Mouse (Mus musculus) neural tube, embryonic 13.5 days (tissue): ENCODE results near the gene Vangl1. TPM values are rescaled to one million over a fixed set of nuclear protein-coding genes. Genes with fewer than 3 reads are reported as not detected.

Source experiments
- ATAC-seq: fragments of 200-750 bp; cut with Nextera tagmentation; 2 replicates; pipeline ENCODE4 v1.8.0; 2017; ENCODE audit warnings: low read depth, mild to moderate bottlenecking, moderate TSS enrichment, moderate library complexity
- H3K27ac ChIP-seq: fragments of 300-500 bp; sonication (generic); replicated peaks from 2 replicates; pipeline ENCODE4 v1.5.1; 2015; ENCODE audit warnings: moderate library complexity, mild to moderate bottlenecking, inconsistent platforms
- H3K27me3 ChIP-seq: fragments of 300-500 bp; sonication (generic); 2 replicates; pipeline ENCODE4 v1.6.1; 2015; ENCODE audit warnings: mild to moderate bottlenecking, inconsistent platforms
- H3K36me3 ChIP-seq: fragments of 300-500 bp; sonication (generic); 2 replicates; pipeline ENCODE4 v1.6.1; 2015; ENCODE audit warnings: mild to moderate bottlenecking, inconsistent platforms
- H3K4me1 ChIP-seq: fragments of 300-500 bp; sonication (generic); replicated peaks from 2 replicates; pipeline ENCODE4 v1.6.1; 2015; ENCODE audit warnings: inconsistent platforms
- H3K4me2 ChIP-seq: fragments of 300-500 bp; sonication (generic); 2 replicates; pipeline ENCODE4 v1.6.1; 2015; ENCODE audit warnings: inconsistent platforms, mild to moderate bottlenecking, moderate library complexity
- H3K4me3 ChIP-seq: fragments of 300-500 bp; sonication (generic); 2 replicates; pipeline ENCODE4 v1.5.1; 2015; ENCODE audit warnings: mild to moderate bottlenecking, inconsistent platforms
- H3K9ac ChIP-seq: fragments of 300-500 bp; sonication (generic); 2 replicates; pipeline ENCODE4 v1.6.1; 2015; ENCODE audit warnings: moderate library complexity, mild to moderate bottlenecking, inconsistent platforms
- H3K9me3 ChIP-seq: fragments of 300-500 bp; sonication (generic); 2 replicates; pipeline ENCODE4 v1.6.1; 2016; ENCODE audit warnings: inconsistent platforms
- WGBS: fragments of 180-500 bp; shearing (Covaris S2); methylation state at CpG from one replicate; pipeline ENCODE4 v1.1.7; 2015; 5-methylcytosine and 5-hydroxymethylcytosine counted together
- polyA plus RNA-seq: library from polyadenylated mRNA; unstranded; fragments of >200 nt; fragmentation: Nextera tagmentation; extraction: Ambion mirVana; gene quantifications from 2 replicates; pipeline ENCODE4 v1.2.1, GENCODE M21; 2015

Gene Vangl1
- polyA plus RNA-seq, 1 experiment from 2014 or later: 10.5 TPM

- H3K4me2 ChIP-seq: no peak overlapping the region
- WGBS: 80% methylated on average over 10 of the region's 10 CpGs
- no peaks in the 10 kb centered on the region for H3K9me3 ChIP-seq
- H3K27me3 ChIP-seq: no peaks in the 10 kb centered on the region
- H3K4me3 ChIP-seq: no peak overlapping the region
- no peak overlapping the region for H3K9ac ChIP-seq
- ATAC-seq: no peak
- no peaks in the 10 kb centered on the region for H3K36me3 ChIP-seq
- no peak overlapping the region for H3K27ac ChIP-seq
- H3K4me1 ChIP-seq: peaks cover 12% of the 10 kb centered on the region; the same call in 1 of the 2 replicates
These were observed 67.3 kb downstream of the Vangl1 start for GRCm38 (mm10) chr3:102137158-102137557.

GRCm38 (mm10) chr3:102135389-102136113 is 68.9 kb downstream of the Vangl1 start:
- Histone ChIP-seq H3K4me2 (no peak overlapping the region), H3K27ac (no peak overlapping the region), H3K36me3 (no peaks in the 10 kb centered on the region), H3K9me3 (no peaks in the 10 kb centered on the region), H3K9ac (no peak overlapping the region; the same call in 1 of the 2 replicates), H3K4me3 (no peak overlapping the region), H3K4me1 (peaks cover 18% of the 10 kb centered on the region; the same call in 1 of the 2 replicates), H3K27me3 (no peaks in the 10 kb centered on the region)
- 0 out of 2 replicates have a peak, but pooled peaks have one; percentile 13 for ATAC-seq
- 19% methylated on average over 10 of the region's 10 CpGs for WGBS

GRCm38 (mm10) chr3:102131627-102132324 is 72.7 kb downstream of the Vangl1 start:
- ATAC-seq: no peak
- H3K36me3 ChIP-seq: no peaks in the 10 kb centered on the region
- no peak overlapping the region for H3K4me2 ChIP-seq
- WGBS: 77% methylated on average over 9 of the region's 9 CpGs
- peaks cover 18% of the 10 kb centered on the region; the same call in 1 of the 2 replicates for H3K4me1 ChIP-seq
- no peaks in the 10 kb centered on the region for H3K27me3 ChIP-seq
- H3K9me3 ChIP-seq: no peaks in the 10 kb centered on the region
- 0 out of 2 replicates have a peak overlapping the region, but pooled peaks have one; percentile 4 for H3K27ac ChIP-seq
- no peak overlapping the region for H3K4me3 ChIP-seq
- H3K9ac ChIP-seq: no peak overlapping the region

GRCm38 (mm10) chr3:102130478-102130877 is 74.0 kb downstream of the Vangl1 start:
- H3K36me3 ChIP-seq: no peaks in the 10 kb centered on the region
- 68% methylated on average over 6 of the region's 6 CpGs for WGBS

GRCm38 (mm10) chr3:102128242-102128641 is 76.3 kb downstream of the Vangl1 start:
- no peak for ATAC-seq
- no peak overlapping the region for H3K4me3 ChIP-seq
- peaks cover 18% of the 10 kb centered on the region for H3K4me1 ChIP-seq
- H3K9me3 ChIP-seq: no peaks in the 10 kb centered on the region
- WGBS: 88% methylated on average over 2 of the region's 2 CpGs
- no peaks in the 10 kb centered on the region for H3K27me3 ChIP-seq
- no peak overlapping the region for H3K4me2 ChIP-seq
- H3K36me3 ChIP-seq: no peaks in the 10 kb centered on the region
- H3K27ac ChIP-seq: no peak overlapping the region
- no peak overlapping the region for H3K9ac ChIP-seq

More at GRCm38 (mm10) chr3:102130478-102130877, 74.0 kb downstream of the Vangl1 start:
- peaks cover 19% of the 10 kb centered on the region for H3K4me1 ChIP-seq
- H3K9ac ChIP-seq: no peak overlapping the region
- ATAC-seq: no peak
- no peaks in the 10 kb centered on the region for H3K9me3 ChIP-seq
- H3K27ac ChIP-seq: no peak overlapping the region
- H3K4me3 ChIP-seq: no peak overlapping the region
- no peak overlapping the region for H3K4me2 ChIP-seq
- H3K27me3 ChIP-seq: no peaks in the 10 kb centered on the region

- Histone ChIP-seq H3K4me1 (peaks cover 15% of the 10 kb centered on the region), H3K9me3 (no peaks in the 10 kb centered on the region), H3K4me3 (no peak overlapping the region), H3K27ac (no peak overlapping the region), H3K9ac (no peak overlapping the region), H3K36me3 (no peaks in the 10 kb centered on the region), H3K27me3 (no peaks in the 10 kb centered on the region), H3K4me2 (no peak overlapping the region)
- WGBS: 83% methylated on average over 2 of the region's 2 CpGs
- ATAC-seq: no peak
These were observed 77.4 kb downstream of the Vangl1 start for GRCm38 (mm10) chr3:102127114-102127513.

GRCm38 (mm10) chr3:102125546-102125945 is 78.9 kb downstream of the Vangl1 start:
- ATAC-seq: no peak
- Histone ChIP-seq H3K4me1 (peaks cover 10% of the 10 kb centered on the region), H3K4me3 (no peak overlapping the region)

GRCm38 (mm10) chr3:102123654-102124053 is 80.8 kb downstream of the Vangl1 start:
- no peaks in the 10 kb centered on the region for H3K9me3 ChIP-seq
- peaks cover 10% of the 10 kb centered on the region for H3K4me1 ChIP-seq
- no peak overlapping the region for H3K4me3 ChIP-seq
- no peak overlapping the region for H3K4me2 ChIP-seq
- H3K9ac ChIP-seq: no peak overlapping the region
- H3K27me3 ChIP-seq: no peaks in the 10 kb centered on the region
- no peak for ATAC-seq
- H3K27ac ChIP-seq: no peak overlapping the region
- 83% methylated on average over 6 of the region's 6 CpGs for WGBS
- no peaks in the 10 kb centered on the region for H3K36me3 ChIP-seq

More at GRCm38 (mm10) chr3:102125546-102125945, 78.9 kb downstream of the Vangl1 start:
- WGBS: 20% methylated on average over 1 of the region's 1 CpGs
- no peak overlapping the region for H3K4me2 ChIP-seq
- no peak overlapping the region for H3K9ac ChIP-seq
- H3K27ac ChIP-seq: no peak overlapping the region
- no peaks in the 10 kb centered on the region for H3K36me3 ChIP-seq
- H3K9me3 ChIP-seq: no peaks in the 10 kb centered on the region
- H3K27me3 ChIP-seq: no peaks in the 10 kb centered on the region

- Histone ChIP-seq H3K27me3 (no peaks in the 10 kb centered on the region), H3K9me3 (no peaks in the 10 kb centered on the region), H3K9ac (no peak overlapping the region), H3K27ac (no peak overlapping the region), H3K36me3 (no peaks in the 10 kb centered on the region), H3K4me3 (no peak overlapping the region), H3K4me1 (peaks cover 10% of the 10 kb centered on the region), H3K4me2 (no peak overlapping the region)
- no peak for ATAC-seq
- 75% methylated on average over 7 of the region's 7 CpGs for WGBS
These were observed 82.4 kb downstream of the Vangl1 start for GRCm38 (mm10) chr3:102122046-102122445.

- Histone ChIP-seq H3K9me3 (no peaks in the 10 kb centered on the region), H3K36me3 (no peaks in the 10 kb centered on the region), H3K4me2 (no peak overlapping the region), H3K27me3 (no peaks in the 10 kb centered on the region), H3K27ac (no peak overlapping the region), H3K9ac (no peak overlapping the region), H3K4me3 (no peak overlapping the region), H3K4me1 (peaks cover 7% of the 10 kb centered on the region)
- no peak for ATAC-seq
These were observed 83.5 kb downstream of the Vangl1 start for GRCm38 (mm10) chr3:102120947-102121346.

- H3K27ac ChIP-seq: no peak overlapping the region
- H3K4me2 ChIP-seq: no peak overlapping the region
- H3K27me3 ChIP-seq: no peaks in the 10 kb centered on the region
- no peaks in the 10 kb centered on the region for H3K9me3 ChIP-seq
- ATAC-seq: 0 out of 2 replicates have a peak, but pooled peaks have one; percentile 23
- H3K4me1 ChIP-seq: no peaks in the 10 kb centered on the region
- no peaks in the 10 kb centered on the region for H3K36me3 ChIP-seq
- H3K9ac ChIP-seq: no peak overlapping the region
- H3K4me3 ChIP-seq: no peak overlapping the region
- WGBS: 82% methylated on average over 7 of the region's 7 CpGs
These were observed 92.4 kb downstream of the Vangl1 start for GRCm38 (mm10) chr3:102111979-102112599.

GRCm38 (mm10) chr3:102108201-102108600 is 96.3 kb downstream of the Vangl1 start:
- Histone ChIP-seq H3K36me3 (no peaks in the 10 kb centered on the region), H3K4me3 (no peak overlapping the region), H3K9ac (no peak overlapping the region), H3K4me1 (no peaks in the 10 kb centered on the region), H3K9me3 (no peaks in the 10 kb centered on the region), H3K27me3 (no peaks in the 10 kb centered on the region), H3K27ac (no peak overlapping the region), H3K4me2 (no peak overlapping the region)
- WGBS: 75% methylated on average over 3 of the region's 3 CpGs
- peak; percentile 43; the same call in 1 of the 2 replicates for ATAC-seq
